Mouse (Mus musculus): ENCODE results near the gene Thrap3. TPM values are rescaled to one million over a fixed set of nuclear protein-coding genes. Genes with fewer than 3 reads are reported as not detected.

Thrap3 gene
- polyA plus RNA-seq, 1 experiment from 2014 or later = 107 TPM

GRCm38 (mm10) chr4:126163685-126164084, 38.9 kb downstream of the Thrap3 start:
- Histone ChIP-seq H3K4me3 (ENCODE audit: low read length) (no peak overlapping the region), H3K9me3 (ENCODE audit: control insufficient read depth, low read length) (no peaks in the 10 kb centered on the region), H3K27me3 (replicated peaks; ENCODE audit: control insufficient read depth, insufficient read depth, low read length) (no peaks in the 10 kb centered on the region), H3K4me2 (ENCODE audit: low read length) (no peak overlapping the region), H3K4me1 (ENCODE audit: control insufficient read depth, insufficient read depth, low read depth, low read length) (peaks cover 13% of the 10 kb centered on the region; the same call in 1 of the 2 replicates), H3K9ac (ENCODE audit: low read depth, low read length) (no peak overlapping the region), H3K36me3 (ENCODE audit: control insufficient read depth, insufficient read depth, low read length) (peaks cover 16% of the 10 kb centered on the region), H3K27ac (ENCODE audit: low read depth, low read length) (no peak overlapping the region; the same call in 1 of the 2 replicates)
- 58% methylated on average over 4 of the region's 4 CpGs for WGBS
- no peak for ATAC-seq

- Histone ChIP-seq H3K27me3 (replicated peaks; ENCODE audit: control insufficient read depth, insufficient read depth, low read length) (no peaks in the 10 kb centered on the region), H3K4me3 (ENCODE audit: low read length) (peak within 1 kb of the TSS; percentile 68), H3K4me1 (ENCODE audit: control insufficient read depth, insufficient read depth, low read depth, low read length) (peaks cover 13% of the 10 kb centered on the region; the same call in 1 of the 2 replicates), H3K27ac (ENCODE audit: low read depth, low read length) (peak within 1 kb of the TSS; percentile 63; the same call in 1 of the 2 replicates), H3K4me2 (ENCODE audit: low read length) (peak within 1 kb of the TSS; percentile 99), H3K9me3 (ENCODE audit: control insufficient read depth, low read length) (no peaks in the 10 kb centered on the region), H3K9ac (ENCODE audit: low read depth, low read length) (peak within 1 kb of the TSS; percentile 81), H3K36me3 (ENCODE audit: control insufficient read depth, insufficient read depth, low read length) (peaks cover 13% of the 10 kb centered on the region)
- 6% methylated on average over 22 of the region's 22 CpGs for WGBS
- peak; percentile 41 for ATAC-seq
These were observed 39.4 kb downstream of the Thrap3 start, which contains the start of gene Sh3d21 for GRCm38 (mm10) chr4:126163067-126163659. Gene Sh3d21, minus strand, starts transcription at chr4:126163491.

GRCm38 (mm10) chr4:126162544-126163066, 40.0 kb downstream of the Thrap3 start:
- Histone ChIP-seq H3K36me3 (ENCODE audit: control insufficient read depth, insufficient read depth, low read length) (peaks cover 13% of the 10 kb centered on the region), H3K9me3 (ENCODE audit: control insufficient read depth, low read length) (no peaks in the 10 kb centered on the region), H3K4me1 (ENCODE audit: control insufficient read depth, insufficient read depth, low read depth, low read length) (peaks cover 13% of the 10 kb centered on the region; the same call in 1 of the 2 replicates), H3K27me3 (replicated peaks; ENCODE audit: control insufficient read depth, insufficient read depth, low read length) (no peaks in the 10 kb centered on the region), H3K9ac (ENCODE audit: low read depth, low read length) (peak overlapping the region; percentile 81), H3K4me2 (ENCODE audit: low read length) (peak overlapping the region; percentile 99), H3K4me3 (ENCODE audit: low read length) (peak overlapping the region; percentile 68), H3K27ac (ENCODE audit: low read depth, low read length) (peak overlapping the region; percentile 63; the same call in 1 of the 2 replicates)
- ATAC-seq = peak; percentile 92
- WGBS = under 1% methylated on average over 32 of the region's 44 CpGs

GRCm38 (mm10) chr4:126161986-126162385, 40.6 kb downstream of the Thrap3 start:
- H3K9me3 ChIP-seq (ENCODE audit: control insufficient read depth, low read length) = no peaks in the 10 kb centered on the region
- H3K4me1 ChIP-seq (ENCODE audit: control insufficient read depth, insufficient read depth, low read depth, low read length) = peaks cover 13% of the 10 kb centered on the region; the same call in 1 of the 2 replicates
- peak overlapping the region; percentile 99 for H3K4me2 ChIP-seq (ENCODE audit: low read length)
- peak overlapping the region; percentile 68; the same call in 1 of the 2 replicates for H3K4me3 ChIP-seq (ENCODE audit: low read length)
- peaks cover 11% of the 10 kb centered on the region for H3K36me3 ChIP-seq (ENCODE audit: control insufficient read depth, insufficient read depth, low read length)
- no peaks in the 10 kb centered on the region for H3K27me3 ChIP-seq (replicated peaks; ENCODE audit: control insufficient read depth, insufficient read depth, low read length)
- 57% methylated on average over 9 of the region's 9 CpGs for WGBS
- H3K27ac ChIP-seq (ENCODE audit: low read depth, low read length) = no peak overlapping the region
- H3K9ac ChIP-seq (ENCODE audit: low read depth, low read length) = no peak overlapping the region
- ATAC-seq = no peak

GRCm38 (mm10) chr4:126161456-126161855, 41.1 kb downstream of the Thrap3 start:
- Histone ChIP-seq H3K9me3 (ENCODE audit: control insufficient read depth, low read length) (no peaks in the 10 kb centered on the region), H3K27ac (ENCODE audit: low read depth, low read length) (no peak overlapping the region), H3K4me3 (ENCODE audit: low read length) (no peak overlapping the region), H3K27me3 (replicated peaks; ENCODE audit: control insufficient read depth, insufficient read depth, low read length) (no peaks in the 10 kb centered on the region), H3K9ac (ENCODE audit: low read depth, low read length) (no peak overlapping the region), H3K4me1 (ENCODE audit: control insufficient read depth, insufficient read depth, low read depth, low read length) (peaks cover 13% of the 10 kb centered on the region; the same call in 1 of the 2 replicates), H3K36me3 (ENCODE audit: control insufficient read depth, insufficient read depth, low read length) (peaks cover 5% of the 10 kb centered on the region), H3K4me2 (ENCODE audit: low read length) (no peak overlapping the region)
- no peak for ATAC-seq
- WGBS = 93% methylated on average over 6 of the region's 6 CpGs

GRCm38 (mm10) chr4:126160981-126161380, 41.6 kb downstream of the Thrap3 start:
- ATAC-seq = no peak
- Histone ChIP-seq H3K27ac (ENCODE audit: low read depth, low read length) (no peak overlapping the region), H3K36me3 (ENCODE audit: control insufficient read depth, insufficient read depth, low read length) (peaks cover 1% of the 10 kb centered on the region; the same call in 1 of the 2 replicates), H3K4me1 (ENCODE audit: control insufficient read depth, insufficient read depth, low read depth, low read length) (peaks cover 13% of the 10 kb centered on the region; the same call in 1 of the 2 replicates), H3K27me3 (replicated peaks; ENCODE audit: control insufficient read depth, insufficient read depth, low read length) (no peaks in the 10 kb centered on the region), H3K9me3 (ENCODE audit: control insufficient read depth, low read length) (no peaks in the 10 kb centered on the region), H3K4me3 (ENCODE audit: low read length) (no peak overlapping the region), H3K4me2 (ENCODE audit: low read length) (no peak overlapping the region), H3K9ac (ENCODE audit: low read depth, low read length) (no peak overlapping the region)
- WGBS = 89% methylated on average over 8 of the region's 8 CpGs

GRCm38 (mm10) chr4:126159455-126159854, 43.1 kb downstream of the Thrap3 start:
- H3K4me1 ChIP-seq (ENCODE audit: control insufficient read depth, insufficient read depth, low read depth, low read length) = peaks cover 13% of the 10 kb centered on the region; the same call in 1 of the 2 replicates
- H3K4me3 ChIP-seq (ENCODE audit: low read length) = no peak overlapping the region
- H3K36me3 ChIP-seq (ENCODE audit: control insufficient read depth, insufficient read depth, low read length) = no peaks in the 10 kb centered on the region
- H3K9ac ChIP-seq (ENCODE audit: low read depth, low read length) = no peak overlapping the region
- H3K4me2 ChIP-seq (ENCODE audit: low read length) = no peak overlapping the region
- no peak for ATAC-seq
- H3K27me3 ChIP-seq (replicated peaks; ENCODE audit: control insufficient read depth, insufficient read depth, low read length) = no peaks in the 10 kb centered on the region
- WGBS = 59% methylated on average over 7 of the region's 8 CpGs
- H3K9me3 ChIP-seq (ENCODE audit: control insufficient read depth, low read length) = no peaks in the 10 kb centered on the region
- H3K27ac ChIP-seq (ENCODE audit: low read depth, low read length) = no peak overlapping the region

GRCm38 (mm10) chr4:126157562-126157961, 45.0 kb downstream of the Thrap3 start:
- no peak for ATAC-seq
- Histone ChIP-seq H3K4me2 (ENCODE audit: low read length) (no peak overlapping the region), H3K27ac (ENCODE audit: low read depth, low read length) (no peak overlapping the region), H3K4me1 (ENCODE audit: control insufficient read depth, insufficient read depth, low read depth, low read length) (peaks cover 5% of the 10 kb centered on the region; the same call in 1 of the 2 replicates), H3K9ac (ENCODE audit: low read depth, low read length) (no peak overlapping the region), H3K36me3 (ENCODE audit: control insufficient read depth, insufficient read depth, low read length) (no peaks in the 10 kb centered on the region), H3K27me3 (replicated peaks; ENCODE audit: control insufficient read depth, insufficient read depth, low read length) (no peaks in the 10 kb centered on the region), H3K4me3 (ENCODE audit: low read length) (no peak overlapping the region), H3K9me3 (ENCODE audit: control insufficient read depth, low read length) (no peaks in the 10 kb centered on the region)
- 93% methylated on average over 6 of the region's 6 CpGs for WGBS

GRCm38 (mm10) chr4:126156617-126157016, 45.9 kb downstream of the Thrap3 start:
- Histone ChIP-seq H3K36me3 (ENCODE audit: control insufficient read depth, insufficient read depth, low read length) (no peaks in the 10 kb centered on the region), H3K4me1 (ENCODE audit: control insufficient read depth, insufficient read depth, low read depth, low read length) (no peaks in the 10 kb centered on the region), H3K9me3 (ENCODE audit: control insufficient read depth, low read length) (no peaks in the 10 kb centered on the region), H3K27me3 (replicated peaks; ENCODE audit: control insufficient read depth, insufficient read depth, low read length) (peaks cover 1% of the 10 kb centered on the region; the same call in 1 of the 2 replicates), H3K27ac (ENCODE audit: low read depth, low read length) (no peak overlapping the region), H3K4me3 (ENCODE audit: low read length) (no peak overlapping the region), H3K9ac (ENCODE audit: low read depth, low read length) (no peak overlapping the region), H3K4me2 (ENCODE audit: low read length) (no peak overlapping the region)
- WGBS = 59% methylated on average over 5 of the region's 5 CpGs
- no peak for ATAC-seq

Data from hindbrain, embryonic 16.5 days (tissue).